Mouse (Mus musculus) neural tube, embryonic 13.5 days (tissue): Measurements from ENCODE around the gene Stat5b. TPM values are rescaled to one million over a fixed set of nuclear protein-coding genes. Genes with fewer than 3 reads are reported as not detected.

Experiments used
- ATAC-seq: fragments of 200-750 bp; cut with Nextera tagmentation; 2 replicates; pipeline ENCODE4 v1.8.0; 2017; ENCODE audit warnings: low read depth, mild to moderate bottlenecking, moderate TSS enrichment, moderate library complexity
- H3K27ac ChIP-seq: fragments of 300-500 bp; sonication (generic); replicated peaks from 2 replicates; pipeline ENCODE4 v1.5.1; 2015; ENCODE audit warnings: moderate library complexity, mild to moderate bottlenecking, inconsistent platforms
- H3K27me3 ChIP-seq: fragments of 300-500 bp; sonication (generic); 2 replicates; pipeline ENCODE4 v1.6.1; 2015; ENCODE audit warnings: mild to moderate bottlenecking, inconsistent platforms
- H3K36me3 ChIP-seq: fragments of 300-500 bp; sonication (generic); 2 replicates; pipeline ENCODE4 v1.6.1; 2015; ENCODE audit warnings: mild to moderate bottlenecking, inconsistent platforms
- H3K4me1 ChIP-seq: fragments of 300-500 bp; sonication (generic); replicated peaks from 2 replicates; pipeline ENCODE4 v1.6.1; 2015; ENCODE audit warnings: inconsistent platforms
- H3K4me2 ChIP-seq: fragments of 300-500 bp; sonication (generic); 2 replicates; pipeline ENCODE4 v1.6.1; 2015; ENCODE audit warnings: inconsistent platforms, mild to moderate bottlenecking, moderate library complexity
- H3K4me3 ChIP-seq: fragments of 300-500 bp; sonication (generic); 2 replicates; pipeline ENCODE4 v1.5.1; 2015; ENCODE audit warnings: mild to moderate bottlenecking, inconsistent platforms
- H3K9ac ChIP-seq: fragments of 300-500 bp; sonication (generic); 2 replicates; pipeline ENCODE4 v1.6.1; 2015; ENCODE audit warnings: moderate library complexity, mild to moderate bottlenecking, inconsistent platforms
- H3K9me3 ChIP-seq: fragments of 300-500 bp; sonication (generic); 2 replicates; pipeline ENCODE4 v1.6.1; 2016; ENCODE audit warnings: inconsistent platforms
- WGBS: fragments of 180-500 bp; shearing (Covaris S2); methylation state at CpG from one replicate; pipeline ENCODE4 v1.1.7; 2015; 5-methylcytosine and 5-hydroxymethylcytosine counted together
- polyA plus RNA-seq: library from polyadenylated mRNA; unstranded; fragments of >200 nt; fragmentation: Nextera tagmentation; extraction: Ambion mirVana; gene quantifications from 2 replicates; pipeline ENCODE4 v1.2.1, GENCODE M21; 2015

The Stat5b gene
- polyA plus RNA-seq, 1 experiment from 2014 or later, result 17.2 TPM

DNA sequence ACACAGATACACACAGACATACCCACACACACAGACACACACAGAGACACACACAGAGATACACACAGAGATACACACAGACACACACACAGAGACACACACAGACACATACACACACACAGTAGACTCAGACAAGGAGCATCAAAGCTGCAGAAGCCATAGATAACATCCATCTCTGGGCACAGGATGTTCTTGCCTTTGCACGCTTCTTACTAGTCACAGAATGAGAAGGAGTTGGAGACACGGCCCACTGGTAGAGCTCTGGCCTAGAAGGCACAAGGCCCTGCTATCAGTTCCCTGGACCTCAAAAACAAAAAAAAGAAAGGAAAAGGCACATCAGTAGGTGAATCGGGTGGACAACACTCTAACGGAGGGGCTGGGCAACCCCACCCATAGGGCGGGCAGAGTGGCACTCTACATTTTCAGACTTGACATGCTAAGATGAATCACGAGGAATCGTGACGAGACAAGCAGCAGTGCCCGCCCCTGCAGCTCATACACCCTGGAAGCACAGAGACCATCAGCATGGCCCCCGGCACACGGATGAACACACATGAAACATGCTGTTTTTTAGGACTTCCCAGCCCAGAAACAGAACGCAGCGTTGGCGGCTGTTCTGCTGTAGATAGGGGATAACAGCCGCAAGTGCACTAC is 32.0 kb downstream of the Stat5b start:
- H3K36me3 ChIP-seq, result no peaks in the 10 kb centered on the region
- peaks cover 15% of the 10 kb centered on the region for H3K4me1 ChIP-seq
- H3K9ac ChIP-seq, result no peak overlapping the region
- no peak overlapping the region for H3K4me2 ChIP-seq
- no peak overlapping the region for H3K4me3 ChIP-seq
- H3K27ac ChIP-seq, result no peak overlapping the region
- H3K9me3 ChIP-seq, result no peaks in the 10 kb centered on the region
- ATAC-seq, result no peak
- no peaks in the 10 kb centered on the region for H3K27me3 ChIP-seq
- WGBS, result 86% methylated on average over 15 of the region's 15 CpGs

DNA sequence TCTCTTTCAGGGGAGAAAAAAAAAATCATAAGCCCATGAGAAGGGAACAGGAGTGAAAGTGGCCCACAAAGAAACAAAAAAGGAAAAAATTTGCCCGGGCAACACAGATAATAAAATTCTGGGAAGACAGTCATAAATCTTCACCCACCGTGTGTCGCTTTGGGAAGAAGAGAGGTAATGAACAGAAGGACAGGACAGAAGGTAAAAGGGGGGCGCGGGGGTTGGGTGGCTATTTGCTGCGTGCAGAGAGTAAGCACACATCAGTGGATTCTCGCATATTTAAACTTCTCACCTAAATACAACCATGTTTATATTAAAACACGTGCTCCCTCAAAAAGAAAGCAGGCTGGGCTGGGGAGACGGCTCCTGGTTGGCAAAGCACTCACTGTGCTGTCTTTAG is 33.2 kb downstream of the Stat5b start:
- Histone ChIP-seq H3K27ac (no peak overlapping the region), H3K36me3 (no peaks in the 10 kb centered on the region), H3K27me3 (no peaks in the 10 kb centered on the region), H3K4me1 (peaks cover 15% of the 10 kb centered on the region), H3K4me2 (no peak overlapping the region), H3K4me3 (no peak overlapping the region), H3K9ac (no peak overlapping the region), H3K9me3 (no peaks in the 10 kb centered on the region)
- 42% methylated on average over 9 of the region's 9 CpGs for WGBS
- no peak for ATAC-seq

DNA sequence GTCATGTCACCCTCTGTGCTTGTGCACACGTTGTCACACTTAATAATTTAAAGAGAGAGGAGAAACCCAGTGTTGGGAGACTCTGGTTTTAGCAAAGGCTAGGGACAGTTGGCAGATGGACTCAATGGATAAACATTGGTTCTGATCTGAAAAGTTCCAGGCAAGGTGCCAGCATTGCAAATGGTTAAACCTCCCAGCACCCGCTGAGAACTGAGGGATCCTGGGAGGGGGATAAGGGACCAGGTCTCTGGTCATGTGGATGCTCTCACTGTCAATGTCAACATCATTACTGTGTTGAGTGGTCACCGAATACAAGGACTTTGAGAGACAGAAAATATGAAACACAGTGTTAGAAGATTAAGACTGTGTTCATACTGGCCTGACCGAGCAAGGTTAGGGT is 33.7 kb downstream of the Stat5b start:
- WGBS, result 70% methylated on average over 4 of the region's 4 CpGs

DNA sequence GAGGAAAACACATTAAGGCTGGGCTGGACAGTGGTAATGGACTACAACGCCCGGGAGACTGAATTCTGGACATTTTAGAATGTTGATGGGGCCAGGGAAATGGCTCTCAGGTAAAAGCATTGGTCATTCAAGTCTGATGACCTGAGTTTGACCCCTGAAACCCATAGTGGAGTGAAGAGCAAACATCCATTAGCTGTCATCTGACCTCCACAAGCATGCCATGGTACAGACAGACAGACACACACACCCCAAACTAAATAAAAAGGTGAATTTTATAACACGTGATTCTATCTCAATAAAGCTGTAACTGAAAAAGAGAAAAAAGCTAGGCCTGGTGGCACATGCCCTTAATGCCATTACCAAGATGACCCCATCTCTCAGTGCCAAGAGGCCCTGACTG is 34.2 kb downstream of the Stat5b start:
- H3K4me2 ChIP-seq, result no peak overlapping the region
- H3K4me3 ChIP-seq, result no peak overlapping the region
- no peaks in the 10 kb centered on the region for H3K9me3 ChIP-seq
- no peak for ATAC-seq
- WGBS, result 79% methylated on average over 3 of the region's 3 CpGs
- H3K4me1 ChIP-seq, result peaks cover 15% of the 10 kb centered on the region
- no peaks in the 10 kb centered on the region for H3K36me3 ChIP-seq
- no peak overlapping the region for H3K9ac ChIP-seq
- H3K27me3 ChIP-seq, result no peaks in the 10 kb centered on the region
- H3K27ac ChIP-seq, result no peak overlapping the region

More for the DNA sequence above, 33.7 kb downstream of the Stat5b start:
- no peak overlapping the region for H3K4me3 ChIP-seq
- H3K27ac ChIP-seq, result no peak overlapping the region
- H3K9me3 ChIP-seq, result no peaks in the 10 kb centered on the region
- no peak overlapping the region for H3K4me2 ChIP-seq
- H3K4me1 ChIP-seq, result peaks cover 15% of the 10 kb centered on the region
- H3K9ac ChIP-seq, result no peak overlapping the region
- no peaks in the 10 kb centered on the region for H3K36me3 ChIP-seq
- ATAC-seq, result no peak
- H3K27me3 ChIP-seq, result no peaks in the 10 kb centered on the region

GRCm38 (mm10) chr11:100814498-100814897 is 36.0 kb downstream of the Stat5b start:
- no peak overlapping the region for H3K9ac ChIP-seq
- ATAC-seq, result no peak
- 75% methylated on average over 13 of the region's 13 CpGs for WGBS

DNA sequence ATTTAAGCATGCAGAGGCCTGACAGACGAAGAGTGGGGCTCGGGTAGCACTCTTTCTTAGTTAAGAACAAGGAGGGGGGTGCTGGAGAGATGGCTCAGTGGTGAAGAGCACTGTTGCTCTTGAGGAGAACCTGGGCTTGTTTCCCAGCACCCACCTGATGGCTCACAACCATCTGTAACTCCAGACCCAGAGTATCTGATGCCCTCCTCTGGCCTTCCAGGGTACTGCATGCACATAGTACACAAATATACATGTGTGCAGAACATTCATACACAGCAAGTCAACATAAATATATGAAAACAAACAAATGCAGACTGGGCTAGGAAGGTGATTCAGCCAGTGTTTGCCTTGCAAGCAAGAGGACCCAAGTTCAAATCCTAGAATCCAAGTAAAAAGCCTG is 39.4 kb downstream of the Stat5b start:
- H3K9me3 ChIP-seq, result no peaks in the 10 kb centered on the region
- H3K36me3 ChIP-seq, result no peaks in the 10 kb centered on the region; the same call in 1 of the 2 replicates
- H3K27me3 ChIP-seq, result no peaks in the 10 kb centered on the region
- no peaks in the 10 kb centered on the region for H3K4me1 ChIP-seq
- H3K4me2 ChIP-seq, result no peak overlapping the region
- no peak overlapping the region for H3K4me3 ChIP-seq
- WGBS, result 97% methylated on average over 2 of the region's 2 CpGs
- ATAC-seq, result no peak
- no peak overlapping the region for H3K27ac ChIP-seq
- H3K9ac ChIP-seq, result no peak overlapping the region

More at GRCm38 (mm10) chr11:100814498-100814897, 36.0 kb downstream of the Stat5b start:
- Histone ChIP-seq H3K4me2 (no peak overlapping the region), H3K4me3 (no peak overlapping the region), H3K4me1 (peaks cover 15% of the 10 kb centered on the region), H3K27ac (no peak overlapping the region), H3K9me3 (no peaks in the 10 kb centered on the region), H3K27me3 (no peaks in the 10 kb centered on the region), H3K36me3 (no peaks in the 10 kb centered on the region)

- H3K9ac ChIP-seq, result no peak overlapping the region
- 83% methylated on average over 9 of the region's 9 CpGs for WGBS
- no peak overlapping the region for H3K4me2 ChIP-seq
- ATAC-seq, result no peak
- no peak overlapping the region for H3K4me3 ChIP-seq
- no peaks in the 10 kb centered on the region for H3K9me3 ChIP-seq
- H3K27ac ChIP-seq, result no peak overlapping the region
- H3K4me1 ChIP-seq, result no peaks in the 10 kb centered on the region
- no peaks in the 10 kb centered on the region; the same call in 1 of the 2 replicates for H3K36me3 ChIP-seq
- H3K27me3 ChIP-seq, result no peaks in the 10 kb centered on the region
These were observed 40.0 kb downstream of the Stat5b start for GRCm38 (mm10) chr11:100810516-100810915.

DNA sequence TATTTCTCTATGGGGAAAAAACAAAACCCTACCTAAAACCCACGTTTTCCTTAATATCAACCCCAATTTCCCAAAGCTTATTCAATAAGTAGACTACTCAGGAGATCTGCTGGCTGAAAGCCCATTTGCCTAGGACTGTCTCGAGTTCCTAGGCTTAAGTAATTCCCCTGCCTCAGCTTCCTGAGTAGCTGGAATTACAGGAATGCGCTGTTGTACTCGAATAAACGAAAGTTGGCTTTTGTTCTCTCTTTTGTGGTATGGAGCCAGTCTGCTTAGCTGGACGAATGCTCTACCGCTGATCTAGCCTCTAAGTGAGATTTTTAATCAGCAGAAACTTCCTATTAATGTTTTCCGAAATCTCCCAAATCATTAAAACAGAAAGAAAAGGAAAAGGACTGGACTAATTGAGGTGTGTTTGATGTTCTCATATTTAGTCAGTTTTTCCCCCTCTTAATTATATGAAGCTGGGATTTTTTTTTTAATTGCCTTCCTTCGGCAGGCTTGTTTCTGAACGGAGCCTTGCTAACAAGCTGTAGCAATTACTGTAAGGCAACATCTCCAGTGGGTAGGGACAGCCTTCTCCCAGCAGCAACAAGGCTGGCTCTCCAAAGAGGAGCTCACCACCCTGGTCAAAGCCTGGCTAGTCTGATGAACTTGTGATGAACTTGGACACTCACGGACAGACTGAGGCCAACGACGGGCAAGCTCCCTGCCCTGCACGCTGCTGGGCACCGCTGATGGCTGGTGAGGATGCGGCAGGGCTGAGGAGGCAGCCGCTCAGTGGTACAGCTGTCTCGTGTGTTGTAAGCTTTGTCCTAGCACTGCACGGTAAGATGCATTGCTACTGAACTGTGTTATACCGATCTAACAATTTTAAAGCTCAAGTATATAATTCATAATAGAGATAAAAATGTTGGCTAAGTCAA is 43.9 kb downstream of the Stat5b start:
- ATAC-seq, result no peak
- H3K4me2 ChIP-seq, result no peak overlapping the region
- H3K27me3 ChIP-seq, result no peaks in the 10 kb centered on the region
- H3K9ac ChIP-seq, result no peak overlapping the region
- peaks cover 34% of the 10 kb centered on the region for H3K36me3 ChIP-seq
- 72% methylated on average over 20 of the region's 20 CpGs for WGBS
- H3K4me1 ChIP-seq, result no peaks in the 10 kb centered on the region
- H3K4me3 ChIP-seq, result no peak overlapping the region
- no peaks in the 10 kb centered on the region for H3K9me3 ChIP-seq
- H3K27ac ChIP-seq, result no peak overlapping the region

DNA sequence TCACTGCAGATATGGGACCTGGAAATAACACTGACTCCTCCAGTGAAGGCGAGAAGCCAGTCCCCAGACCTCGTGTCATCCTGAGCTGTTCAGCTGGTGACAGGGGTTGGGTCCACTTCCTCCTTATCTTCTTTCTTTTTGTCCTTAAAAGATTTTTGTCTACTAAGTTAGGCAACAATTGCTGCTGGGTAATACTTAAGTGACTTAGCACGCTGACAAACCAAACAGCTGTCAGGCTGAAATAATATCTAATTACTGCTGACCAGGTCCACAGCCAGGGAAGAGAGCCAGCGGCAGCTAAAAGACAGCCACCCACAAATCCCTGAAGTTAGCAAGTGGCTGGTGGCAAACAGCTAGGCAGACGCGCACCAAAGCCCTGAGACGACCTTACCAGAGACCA is 45.0 kb downstream of the Stat5b start:
- Histone ChIP-seq H3K27me3 (no peaks in the 10 kb centered on the region), H3K9me3 (no peaks in the 10 kb centered on the region), H3K4me2 (no peak overlapping the region), H3K9ac (no peak overlapping the region), H3K36me3 (peaks cover 45% of the 10 kb centered on the region), H3K4me3 (no peak overlapping the region), H3K4me1 (no peaks in the 10 kb centered on the region), H3K27ac (no peak overlapping the region)
- 83% methylated on average over 7 of the region's 7 CpGs for WGBS
- no peak for ATAC-seq

DNA sequence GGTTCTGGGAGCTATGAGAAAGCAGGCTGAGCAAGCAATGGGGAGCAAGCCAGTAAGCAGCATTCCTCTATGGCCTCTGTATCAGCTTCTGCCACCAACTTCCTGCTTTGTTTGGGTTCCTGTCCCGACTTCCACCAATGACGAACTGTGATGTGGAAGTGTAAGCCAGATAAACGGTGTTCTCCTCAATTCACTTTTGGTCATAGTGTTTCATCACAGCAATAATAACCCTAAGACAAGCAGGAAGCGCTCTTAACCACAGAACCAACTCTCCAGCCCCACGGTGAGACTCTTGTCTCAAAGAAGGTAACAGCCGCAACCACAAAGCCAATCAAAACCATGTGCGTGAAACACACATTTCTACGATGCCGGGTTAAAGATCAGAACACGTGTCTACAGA is 46.1 kb downstream of the Stat5b start:
- Histone ChIP-seq H3K36me3 (peaks cover 45% of the 10 kb centered on the region), H3K4me1 (peaks cover 7% of the 10 kb centered on the region; the same call in 1 of the 2 replicates), H3K9me3 (no peaks in the 10 kb centered on the region), H3K27me3 (no peaks in the 10 kb centered on the region), H3K9ac (no peak overlapping the region), H3K4me3 (no peak overlapping the region), H3K4me2 (no peak overlapping the region), H3K27ac (no peak overlapping the region)
- ATAC-seq, result no peak
- 97% methylated on average over 10 of the region's 10 CpGs for WGBS

DNA sequence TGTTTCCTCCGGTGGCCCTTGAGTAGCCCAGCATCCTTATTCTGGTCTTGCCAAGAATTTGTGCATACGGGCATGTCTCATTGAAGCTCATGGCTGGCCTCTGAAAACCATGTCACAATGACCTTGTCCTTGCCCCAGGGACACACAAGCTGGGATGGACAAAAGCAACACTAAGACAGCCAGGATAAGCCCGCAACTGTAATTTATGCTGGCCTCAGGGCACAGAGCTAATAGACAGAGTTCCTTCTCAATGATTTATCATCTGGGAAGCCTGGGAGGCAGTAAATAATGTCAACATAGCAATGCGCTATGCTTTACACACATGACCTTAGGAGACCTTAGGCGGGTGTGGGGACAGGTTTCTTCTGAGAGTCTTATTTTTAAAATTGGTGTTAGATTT is 51.1 kb downstream of the Stat5b start:
- Histone ChIP-seq H3K9me3 (no peaks in the 10 kb centered on the region), H3K4me2 (no peak overlapping the region), H3K36me3 (peaks cover 54% of the 10 kb centered on the region), H3K4me1 (peaks cover 14% of the 10 kb centered on the region; the same call in 1 of the 2 replicates), H3K27me3 (no peaks in the 10 kb centered on the region), H3K4me3 (no peak overlapping the region), H3K27ac (no peak overlapping the region), H3K9ac (no peak overlapping the region)
- WGBS, result 29% methylated on average over 5 of the region's 5 CpGs
- ATAC-seq, result no peak

GRCm38 (mm10) chr11:100796585-100796984 is 53.9 kb downstream of the Stat5b start:
- Histone ChIP-seq H3K4me3 (no peak overlapping the region), H3K27ac (no peak overlapping the region), H3K4me2 (no peak overlapping the region), H3K4me1 (peaks cover 14% of the 10 kb centered on the region; the same call in 1 of the 2 replicates), H3K27me3 (no peaks in the 10 kb centered on the region), H3K9ac (no peak overlapping the region), H3K36me3 (peaks cover 30% of the 10 kb centered on the region), H3K9me3 (no peaks in the 10 kb centered on the region)
- ATAC-seq, result no peak
- WGBS, result 70% methylated on average over 8 of the region's 8 CpGs
